Mouse (Mus musculus): ENCODE measurements around the gene Dennd2c. TPM values are rescaled to one million over a fixed set of nuclear protein-coding genes. Genes with fewer than 3 reads are reported as not detected.

Dennd2c gene
- total RNA-seq (2021), result 2.0 and 3.0 TPM in 2 replicates
- long read RNA-seq, experiment 1, partial matches to known transcripts, result 0 of 1 reads
- long read RNA-seq, experiment 1, other reads (novel, unspliced or antisense), result 1 of 1 reads
- long read RNA-seq, experiment 2, result 0 reads

DNA sequence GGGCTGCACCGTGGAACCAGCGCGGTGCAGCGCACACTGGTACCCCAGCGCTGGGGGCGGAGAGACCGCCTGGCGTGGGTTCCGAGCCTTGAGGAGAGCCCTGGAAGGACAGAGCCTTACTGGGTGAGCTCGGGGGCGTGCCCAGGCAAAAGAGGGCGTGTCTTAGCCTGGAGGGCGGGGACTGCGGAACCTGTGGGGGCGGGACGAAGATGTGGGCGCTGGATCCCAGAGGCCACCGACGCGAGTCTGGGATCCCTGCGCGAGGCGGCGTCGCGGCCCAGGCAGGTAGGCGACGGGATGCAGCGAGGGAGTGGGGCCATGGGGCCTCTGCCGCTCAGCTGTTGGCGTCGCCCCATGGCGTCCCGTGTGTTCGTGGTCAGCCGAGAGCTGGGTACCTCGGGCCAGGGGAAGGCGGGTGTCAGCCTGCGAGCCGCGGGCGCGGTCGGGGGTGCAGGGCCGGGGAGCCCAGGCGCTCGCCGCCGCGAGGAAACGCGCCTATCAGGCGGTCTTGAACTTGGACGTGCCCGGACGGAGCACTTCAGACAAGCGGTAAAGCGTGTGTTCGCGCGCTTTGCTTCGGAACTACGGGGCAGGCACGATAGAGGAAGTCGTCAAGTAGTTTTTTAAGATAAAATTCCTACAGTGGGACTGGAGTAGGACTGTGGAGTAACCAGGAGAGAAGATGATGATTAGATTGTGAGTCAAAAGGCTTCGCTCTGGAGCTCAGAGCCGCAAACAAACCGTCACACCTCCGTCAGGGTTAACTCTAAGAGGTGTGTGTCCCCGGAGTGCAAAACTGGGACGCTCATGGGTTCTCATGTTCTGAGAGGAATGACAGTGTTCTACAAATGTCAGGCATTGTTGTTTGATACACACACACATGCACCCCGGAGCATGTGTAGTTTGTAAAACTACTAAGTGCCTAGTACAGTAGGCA is at the start of gene Dennd2c:
Dennd2c (plus strand) TSS at position 151 of the 937 bp plus-strand sequence.
- DNase-seq, result peak; percentile 97

DNA sequence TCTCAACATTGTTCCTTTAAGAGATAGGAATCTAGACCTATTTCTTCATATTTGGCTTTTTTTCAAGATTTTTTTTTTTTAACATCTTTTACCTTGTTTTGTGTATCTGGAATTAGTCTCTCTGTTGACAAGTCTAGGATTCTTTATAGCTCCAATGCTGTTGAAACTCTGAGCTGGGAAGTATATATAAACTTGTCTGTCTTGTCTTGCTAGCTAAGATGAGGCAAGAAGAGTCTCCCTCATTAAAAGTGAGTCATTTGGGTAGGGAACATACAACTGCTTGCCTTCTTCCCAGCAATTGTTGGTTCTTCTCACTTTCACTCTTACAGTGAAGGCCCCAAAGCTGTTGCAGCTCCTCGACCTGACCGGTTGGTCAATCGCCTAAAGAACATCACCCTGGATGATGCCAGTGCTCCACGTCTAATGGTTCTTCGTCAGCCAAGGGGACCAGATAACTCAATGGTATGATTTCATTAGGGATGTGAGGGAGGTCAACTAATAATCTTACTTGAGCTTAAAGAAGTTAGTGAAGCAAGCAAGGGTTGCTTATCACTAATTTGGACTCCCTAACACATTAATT is 46.3 kb upstream of the Dennd2c start:
- no peak for DNase-seq

DNA sequence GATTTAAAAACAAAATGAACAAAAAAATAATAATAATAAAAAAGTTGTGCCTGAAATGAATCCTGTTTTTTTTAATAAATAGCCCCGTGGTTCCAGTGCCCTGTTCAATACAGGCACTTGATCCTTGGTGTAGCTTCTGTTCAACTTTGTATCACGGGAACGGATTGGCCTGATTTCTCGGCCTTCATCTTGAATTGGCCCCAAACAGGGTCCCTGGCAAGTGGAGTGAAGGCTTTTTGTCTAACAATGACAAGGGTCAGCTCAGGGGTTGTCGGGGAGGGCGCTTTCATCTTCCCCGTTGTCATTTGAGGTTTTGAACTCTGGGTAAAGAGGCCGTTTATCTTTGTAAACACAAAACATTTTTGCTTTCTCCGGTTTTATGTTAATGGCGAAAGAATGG is 44.7 kb upstream of the Dennd2c start:
- DNase-seq, result no peak

DNA sequence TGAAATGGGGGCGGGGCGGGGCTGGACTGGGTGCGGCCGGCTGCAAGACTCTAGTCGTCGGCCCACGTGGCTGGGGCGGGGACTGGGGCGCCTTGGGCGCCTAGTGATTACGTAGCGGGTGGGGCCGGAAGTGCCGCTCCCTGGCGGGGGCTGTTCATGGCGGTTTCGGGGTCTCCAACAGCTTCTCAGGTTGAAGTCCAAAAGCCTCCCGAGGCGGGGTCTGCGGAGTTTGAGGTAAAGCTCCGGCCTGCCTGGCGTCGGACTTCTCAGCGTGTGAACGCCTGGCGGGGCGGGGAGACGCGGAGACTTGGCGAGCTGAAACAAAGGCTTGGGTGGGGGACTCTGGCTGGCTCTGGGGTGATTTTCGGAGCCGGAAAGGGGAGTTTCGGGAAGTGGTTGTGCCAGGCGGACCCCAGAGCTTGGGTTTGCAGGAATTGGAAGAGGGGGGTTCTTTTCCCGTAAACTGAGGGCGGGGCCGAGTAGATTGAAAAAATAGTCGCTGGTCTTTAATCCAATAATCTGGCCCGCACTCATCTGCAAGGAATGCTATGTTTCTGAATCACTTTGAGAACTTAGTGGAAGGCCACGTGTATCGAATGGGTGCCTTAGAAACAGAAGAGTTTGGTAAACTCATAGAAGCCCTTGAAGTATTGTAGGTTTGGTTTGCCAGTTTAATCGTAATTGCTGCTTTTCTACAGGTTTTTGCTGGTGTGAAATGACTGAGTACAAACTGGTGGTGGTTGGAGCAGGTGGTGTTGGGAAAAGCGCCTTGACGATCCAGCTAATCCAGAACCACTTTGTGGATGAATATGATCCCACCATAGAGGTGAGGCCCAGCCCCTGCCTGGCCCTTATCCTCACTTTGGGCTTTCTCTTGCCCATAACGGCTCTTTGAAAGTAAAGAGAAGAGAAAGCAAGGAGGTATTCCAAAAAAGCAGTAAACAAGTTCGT is 43.9 kb upstream of the Dennd2c start, which contains the start of gene Nras:
Nras (plus strand) TSS at position 79 of the 951 bp plus-strand sequence.
- peak; percentile 99 for DNase-seq

DNA sequence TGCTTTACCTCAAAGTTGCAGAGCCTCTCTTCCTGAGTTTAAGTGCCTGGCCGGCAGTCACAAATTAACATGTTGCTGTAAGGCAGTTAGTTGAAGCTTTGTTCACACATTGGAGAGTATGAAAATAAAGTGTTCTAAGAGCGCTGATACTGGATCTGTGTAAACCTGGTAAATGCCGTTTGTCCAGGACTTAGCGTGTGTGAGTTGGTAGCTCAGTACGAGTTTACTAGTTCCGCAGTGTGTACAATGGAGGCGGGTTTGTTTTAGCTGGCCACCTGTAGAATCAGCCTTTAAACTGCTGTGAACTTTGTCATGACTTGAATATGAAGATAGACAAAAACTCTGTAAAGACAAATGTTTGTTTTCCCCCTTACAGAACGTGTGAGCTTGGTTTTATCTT is 35.5 kb upstream of the Dennd2c start:
- no peak for DNase-seq

DNA sequence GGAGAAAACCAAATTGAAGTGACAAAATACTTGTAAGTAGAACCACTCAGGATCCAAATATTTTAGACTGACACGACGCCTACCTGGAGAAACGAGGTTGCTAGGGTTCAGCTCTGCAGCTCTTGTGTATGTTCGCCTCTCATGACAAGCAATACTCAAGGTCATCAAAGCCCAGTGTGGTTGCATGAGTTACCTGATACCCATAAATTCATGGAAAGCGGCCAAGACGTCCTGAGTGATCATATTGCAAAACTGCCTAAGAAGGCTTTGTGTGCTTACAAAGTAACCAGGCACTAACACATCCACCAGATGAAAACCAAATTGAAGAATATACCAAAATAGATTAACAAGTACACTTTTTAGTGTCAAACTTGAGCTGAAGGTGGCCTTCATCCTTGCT is 33.4 kb upstream of the Dennd2c start:
- DNase-seq, result no peak

DNA sequence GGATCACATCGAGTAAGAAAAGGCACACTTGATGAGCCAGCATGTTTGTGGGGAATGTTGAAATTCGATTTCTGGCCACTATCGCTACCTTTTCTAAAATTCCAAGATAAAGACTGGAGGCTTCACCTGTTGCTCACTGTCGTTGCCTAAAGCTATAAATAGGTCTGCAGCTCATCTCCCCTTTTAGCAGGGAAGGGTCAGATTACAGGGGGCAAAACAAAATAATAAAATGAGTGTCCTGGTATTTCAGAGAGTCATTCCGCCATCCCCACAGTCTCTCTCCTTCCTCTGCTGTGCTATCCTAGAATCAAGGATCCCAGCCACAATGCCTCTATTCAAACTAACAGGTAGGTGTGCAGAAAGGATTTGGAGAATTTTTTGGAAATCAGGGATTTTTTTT is 28.6 kb upstream of the Dennd2c start, which contains the start of gene Ampd1:
Ampd1 (plus strand) TSS at position 244 of the 400 bp plus-strand sequence.
- DNase-seq, result no peak

DNA sequence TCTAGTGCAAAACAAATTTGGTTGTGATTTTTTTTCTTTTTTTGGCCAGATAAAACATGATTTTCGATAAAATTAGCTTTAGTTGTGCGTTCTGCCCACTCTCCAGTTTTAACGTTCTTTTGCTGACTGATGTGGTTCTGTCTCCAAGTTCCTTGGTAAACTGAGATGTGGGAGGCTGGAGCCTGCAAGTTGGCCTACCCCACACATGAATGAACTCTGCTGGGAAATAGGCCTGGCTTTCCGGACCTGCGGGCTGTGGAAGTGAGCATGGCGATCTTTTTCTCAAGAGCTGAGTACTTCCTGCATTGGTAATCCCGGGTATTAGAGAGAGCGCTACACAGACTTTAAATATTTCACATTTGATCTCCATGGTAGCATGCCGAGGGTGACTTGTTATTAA is 26.5 kb upstream of the Dennd2c start:
- DNase-seq, result no peak

DNA sequence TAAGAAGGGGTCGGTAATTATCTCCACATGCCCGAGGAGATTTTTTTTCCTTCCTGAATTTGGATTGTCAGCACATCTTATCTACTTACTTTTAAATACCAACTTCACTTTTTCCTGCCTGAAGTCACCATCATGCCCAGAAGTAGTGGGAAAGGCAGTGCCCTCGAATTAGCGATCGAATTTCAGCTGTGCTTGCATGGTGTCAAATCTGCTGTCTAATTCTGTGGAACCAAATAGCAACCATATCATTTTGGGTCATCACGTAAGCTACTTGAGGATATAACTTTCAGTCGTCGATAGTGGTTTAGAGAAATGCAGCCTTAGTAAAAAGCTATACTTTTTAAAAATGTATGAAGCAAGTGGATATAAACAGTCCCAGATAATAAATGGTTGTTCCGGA is 25.9 kb upstream of the Dennd2c start:
- DNase-seq, result no peak

DNA sequence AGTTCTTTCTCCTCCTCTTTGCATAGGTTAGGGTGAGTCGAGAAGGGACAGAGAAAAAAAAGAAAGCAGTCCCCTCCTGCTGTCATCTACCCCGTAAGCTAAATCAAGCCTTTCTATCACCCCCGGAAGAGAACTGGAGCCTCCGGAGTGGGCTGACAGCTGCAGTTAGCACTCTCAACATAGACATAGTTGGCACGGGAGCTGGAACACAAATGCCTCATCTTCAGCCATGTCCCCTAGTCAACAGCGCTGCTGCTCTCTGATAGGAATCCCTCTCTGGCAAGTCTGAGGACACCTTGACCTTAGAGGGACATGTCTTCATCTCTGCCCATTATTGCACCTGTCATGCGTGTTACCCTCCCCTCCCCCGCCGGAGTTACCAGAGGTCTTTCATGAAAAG is 23.1 kb upstream of the Dennd2c start:
- no peak for DNase-seq

DNA sequence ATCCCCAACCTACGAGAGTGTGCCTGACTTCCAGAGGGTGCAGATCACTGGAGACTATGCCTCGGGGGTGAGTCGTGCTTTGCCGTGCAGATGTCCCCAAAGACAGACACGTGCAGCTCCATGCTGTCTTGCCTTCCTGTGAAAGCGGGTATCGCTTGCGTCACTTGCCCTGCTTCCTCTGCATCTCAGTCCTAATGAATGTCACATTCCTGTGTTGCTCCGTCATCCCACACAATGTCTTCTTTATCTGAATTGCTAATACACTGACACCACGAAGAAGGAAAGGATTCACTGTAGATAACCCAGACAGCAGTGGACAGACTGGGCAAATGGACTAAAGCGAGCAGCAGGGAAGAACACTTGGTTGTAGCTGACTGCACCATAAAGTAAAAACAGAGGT is 21.4 kb upstream of the Dennd2c start:
- no peak for DNase-seq

DNA sequence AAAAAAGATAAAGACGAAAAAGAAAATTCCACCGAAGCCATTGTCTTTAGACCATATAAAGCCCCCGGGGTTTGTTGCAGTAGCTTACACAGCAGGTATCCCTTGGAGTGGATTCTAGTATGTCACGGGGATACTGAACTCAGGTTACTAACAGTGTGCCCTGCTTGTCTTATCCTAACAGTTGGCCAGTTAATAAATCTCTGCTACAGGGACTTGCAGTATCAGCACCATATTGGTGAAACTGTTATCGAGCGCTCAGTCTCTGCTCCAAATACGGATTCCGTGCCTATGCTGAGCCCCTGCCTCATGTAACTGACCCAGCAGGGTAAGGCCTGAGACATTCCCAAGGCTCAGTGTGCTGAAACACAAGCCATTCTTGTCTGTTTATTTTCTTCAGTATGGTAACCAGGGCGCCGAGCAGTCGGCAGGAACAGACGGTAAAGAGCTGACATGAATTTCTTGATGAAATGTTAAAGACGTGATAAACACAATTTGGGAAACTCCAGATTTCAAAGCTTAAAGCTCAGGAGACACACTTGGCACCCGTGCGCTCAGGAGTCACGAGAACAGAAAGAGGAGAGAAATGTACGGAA is 20.4 kb upstream of the Dennd2c start:
- DNase-seq, result no peak

DNA sequence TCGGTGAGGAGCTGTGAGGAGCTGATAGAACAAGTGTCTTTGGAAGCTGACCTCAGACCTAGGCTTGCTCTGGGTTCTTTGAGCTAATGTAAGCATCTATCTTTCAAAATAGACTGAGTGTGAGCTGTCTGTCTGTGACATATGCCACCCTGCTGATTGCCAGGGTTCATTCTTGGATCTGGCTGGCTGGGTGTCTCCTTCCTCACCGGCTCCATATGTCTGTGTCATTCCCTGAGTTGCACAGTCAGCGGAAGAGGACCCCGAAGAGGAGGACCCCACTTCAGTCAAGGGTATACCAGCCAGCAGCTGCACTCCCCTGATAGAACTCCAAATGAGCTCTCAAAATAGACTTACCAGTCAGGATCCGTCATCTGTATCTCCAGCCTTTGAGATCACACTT is 19.6 kb upstream of the Dennd2c start:
- no peak for DNase-seq

DNA sequence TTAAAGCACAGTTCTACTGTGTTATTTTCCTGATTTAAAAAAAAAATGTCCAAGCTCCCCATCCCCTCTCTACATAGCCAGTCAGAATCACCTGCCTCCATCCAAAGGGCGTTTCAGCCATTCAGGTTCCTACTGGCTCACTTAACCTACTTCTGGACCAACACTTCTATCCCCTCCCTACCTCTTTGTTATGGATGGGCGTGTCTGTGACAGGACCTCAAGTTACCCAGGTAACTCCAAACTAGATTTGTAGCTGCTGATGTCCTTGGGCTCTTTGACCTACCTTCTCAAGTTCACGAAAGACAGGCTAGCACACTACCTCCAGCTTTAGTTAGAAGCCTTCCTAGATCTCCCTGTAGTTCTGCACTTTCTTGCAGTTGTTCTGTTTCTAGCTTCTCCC is 16.4 kb upstream of the Dennd2c start:
- no peak for DNase-seq

DNA sequence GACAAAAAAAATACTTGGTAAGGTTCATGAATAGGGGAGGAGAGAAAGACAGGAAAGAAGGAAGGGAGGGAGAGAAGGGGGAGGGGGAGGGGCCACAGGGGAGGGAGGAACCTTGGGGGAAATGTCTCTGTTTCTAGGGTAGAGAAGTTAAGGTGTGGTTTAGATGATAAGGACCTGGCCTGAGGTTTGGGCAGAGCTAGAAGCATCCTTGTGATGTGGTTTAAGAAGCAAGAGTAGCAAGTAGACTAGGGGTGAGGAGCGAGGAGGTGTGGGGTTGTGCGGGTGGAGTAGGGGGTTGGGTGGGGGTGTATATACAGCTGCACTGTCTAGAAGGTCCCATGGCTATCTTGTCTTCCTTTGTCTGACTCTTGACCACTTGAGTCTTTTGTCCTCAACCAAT is 10.7 kb upstream of the Dennd2c start:
- no peak for DNase-seq

DNA sequence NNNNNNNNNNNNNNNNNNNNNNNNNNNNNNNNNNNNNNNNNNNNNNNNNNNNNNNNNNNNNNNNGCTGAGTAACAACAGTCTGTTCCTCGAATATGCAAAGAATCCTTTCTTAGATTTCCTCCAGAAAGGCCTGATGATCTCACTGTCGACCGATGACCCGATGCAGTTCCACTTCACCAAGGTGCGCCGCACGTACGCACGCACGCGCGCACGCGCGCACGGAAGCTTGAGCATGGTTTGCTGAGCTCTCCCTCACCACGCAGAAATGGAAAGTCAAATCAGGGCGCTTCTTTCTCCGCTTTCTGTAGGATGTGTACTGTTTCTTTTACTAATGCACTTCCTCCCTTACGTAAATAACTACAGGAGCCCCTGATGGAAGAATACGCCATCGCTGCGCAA is 3.7 kb upstream of the Dennd2c start:
- DNase-seq, result no peak

DNA sequence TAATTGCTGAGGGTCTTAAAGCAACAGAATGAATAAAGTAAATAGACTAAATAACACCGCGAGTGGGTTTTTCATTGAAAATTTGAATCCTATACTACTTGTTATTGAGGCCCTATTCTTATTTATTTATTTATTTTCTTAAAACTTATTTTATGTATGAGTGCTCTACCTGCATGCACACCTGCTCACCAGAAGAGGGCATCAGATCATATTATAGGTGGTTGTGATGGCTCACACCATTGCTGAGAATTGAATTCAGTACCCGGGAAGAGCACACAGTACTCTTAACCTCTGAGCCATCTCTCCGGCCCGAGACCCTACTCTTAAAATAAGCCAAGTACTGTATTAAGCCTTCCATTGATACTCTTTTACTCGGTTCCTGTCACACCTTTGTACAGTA is 2.7 kb upstream of the Dennd2c start:
- no peak for DNase-seq

DNA sequence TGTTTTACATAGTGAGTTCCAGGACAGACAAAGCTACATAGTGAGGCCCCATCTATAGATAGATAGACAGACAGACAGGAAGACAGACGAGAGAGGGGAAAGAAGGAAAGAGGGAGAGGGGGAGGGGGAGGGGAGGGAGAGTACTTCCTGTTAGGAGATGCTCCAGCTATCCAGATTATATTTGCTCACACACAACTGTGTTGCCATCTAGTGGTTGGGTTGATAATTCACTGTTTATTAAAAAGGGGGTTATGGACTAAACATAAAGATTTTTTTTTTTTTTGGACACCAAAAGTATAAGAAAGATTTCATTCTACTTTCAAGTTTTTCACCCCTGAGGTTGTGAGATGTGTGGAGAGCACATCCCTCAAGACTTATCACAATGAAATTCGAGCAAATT is 1.7 kb upstream of the Dennd2c start:
- no peak for DNase-seq

DNA sequence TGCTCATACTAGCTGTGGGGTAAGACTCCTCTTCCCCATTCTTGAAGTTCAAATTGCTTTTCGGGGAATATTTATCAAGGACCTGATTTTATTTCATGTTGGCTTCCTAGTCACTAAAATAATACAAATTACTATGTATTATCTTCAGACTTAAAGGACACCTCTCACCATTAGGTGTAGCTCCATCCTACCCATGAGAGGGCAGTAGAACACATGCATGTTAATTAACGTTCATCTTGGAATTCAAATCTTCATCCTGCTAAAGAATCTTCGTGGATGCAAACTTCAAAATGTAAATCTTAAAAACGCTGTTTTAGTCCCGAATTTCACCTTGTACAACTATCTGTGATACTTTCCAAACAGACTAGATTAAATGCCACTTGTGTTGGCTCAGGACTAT is 1.2 kb upstream of the Dennd2c start:
- DNase-seq, result no peak

DNA sequence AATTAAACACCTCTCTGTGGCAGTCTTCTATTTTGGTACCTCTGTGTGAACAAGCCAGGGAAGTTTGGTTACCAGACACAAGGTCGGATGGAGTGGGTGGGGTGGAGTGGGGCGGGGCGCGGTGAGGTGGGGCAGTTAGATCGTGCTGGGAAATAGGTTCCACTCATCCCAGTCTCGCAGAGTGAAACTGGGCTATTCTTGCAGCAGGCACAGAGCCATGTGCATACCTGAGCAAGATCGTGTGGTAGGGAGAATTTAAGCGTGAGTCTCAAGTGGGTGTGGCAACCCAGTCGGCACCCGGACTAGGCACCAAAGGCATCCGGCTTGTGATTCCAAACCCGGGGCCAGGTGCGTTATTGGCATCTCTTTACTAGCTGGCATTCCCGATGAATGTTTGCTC is 495 bp upstream of the Dennd2c start:
- peak; percentile 10 for DNase-seq

DNA sequence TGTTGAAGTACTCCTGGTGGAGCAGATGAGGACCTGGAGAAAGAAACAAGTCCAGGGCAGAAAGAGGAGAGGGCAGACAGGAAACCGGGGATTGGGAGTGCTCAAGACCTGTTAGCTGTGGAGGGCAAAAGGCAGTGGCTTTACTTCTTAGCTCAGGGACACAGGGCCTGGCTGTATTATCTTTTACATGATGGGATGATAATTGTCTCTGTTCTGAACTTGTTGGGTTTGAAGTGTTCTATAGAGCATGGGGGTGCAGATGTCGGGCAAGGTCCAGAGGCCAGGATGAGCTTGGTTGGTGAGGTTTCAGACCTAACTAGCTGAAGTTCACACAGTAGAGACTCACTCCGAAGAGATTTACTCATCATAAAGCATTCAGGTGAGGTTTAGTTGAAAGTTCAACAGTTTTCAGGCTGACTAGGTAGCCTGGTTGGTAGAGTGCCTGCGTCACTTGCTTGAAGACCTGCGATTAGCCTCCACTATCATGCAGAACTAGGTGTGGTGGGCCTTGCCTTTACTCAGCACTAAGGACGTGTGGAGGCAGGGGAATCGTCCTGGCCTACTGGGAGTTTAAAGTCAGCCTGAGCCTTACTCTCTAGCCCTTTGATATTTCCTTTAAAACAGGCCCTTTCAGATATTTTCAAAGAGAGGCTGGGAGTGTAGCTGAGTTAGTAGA is 5.3 kb downstream of the Dennd2c start:
- DNase-seq, result no peak

Measured in adrenal gland, postnatal 14 days (tissue).